In genomic region chr12:8496679-8497313, GRCm38 (mm10) we compare ENCODE assay signal across 8 mouse cellular contexts. TPM values are rescaled to one million over a fixed set of nuclear protein-coding genes. Genes with fewer than 3 reads are reported as not detected.
DNase-seq lines count a peak whose midpoint lies in the region; ATAC-seq lines count a peak whose summit lies in the region.

No protein-coding gene starts in this region.

- H3K36me3 ChIP-seq in kidney, embryonic 14.5 days (ENCODE audit: control insufficient read depth, insufficient read depth, low read length) = no peaks in the 10 kb centered on the region
- H3K36me3 ChIP-seq in embryonic facial prominence, embryonic 11.5 days (replicated peaks; ENCODE audit: control insufficient read depth, insufficient read depth, low read depth, low read length) = no peaks in the 10 kb centered on the region
- no peaks in the 10 kb centered on the region for H3K36me3 ChIP-seq in hindbrain, embryonic 14.5 days (replicated peaks; ENCODE audit: control insufficient read depth, insufficient read depth)
- no peaks in the 10 kb centered on the region for H3K36me3 ChIP-seq in midbrain, embryonic 15.5 days (replicated peaks)

- ATAC-seq in kidney, embryonic 14.5 days (ENCODE audit: low FRiP score, low TSS enrichment) = no peak
- ATAC-seq in embryonic facial prominence, embryonic 11.5 days (replicated peaks; ENCODE audit: insufficient number of reproducible peaks, low FRiP score, low TSS enrichment, low read depth) = no peak
- no peak for ATAC-seq in hindbrain, embryonic 14.5 days (ENCODE audit: low FRiP score)
- ATAC-seq in midbrain, embryonic 15.5 days (replicated peaks) = no peak

- no peak overlapping the region for H3K27ac ChIP-seq in kidney, embryonic 14.5 days (ENCODE audit: low read depth, low read length)
- no peak overlapping the region for H3K27ac ChIP-seq in embryonic facial prominence, embryonic 11.5 days (replicated peaks; ENCODE audit: low read depth, low read length)
- peak overlapping the region; percentile 44 for H3K27ac ChIP-seq in hindbrain, embryonic 14.5 days
- peak overlapping the region; percentile 43 for H3K27ac ChIP-seq in midbrain, embryonic 15.5 days

- no peak overlapping the region; the same call in 1 of the 2 replicates for H3K4me3 ChIP-seq in kidney, embryonic 14.5 days (ENCODE audit: low read length)
- H3K4me3 ChIP-seq in embryonic facial prominence, embryonic 11.5 days (ENCODE audit: low read depth, low read length) = no peak overlapping the region; the same call in 1 of the 2 replicates
- H3K4me3 ChIP-seq in hindbrain, embryonic 14.5 days (replicated peaks; ENCODE audit: low read length) = peak overlapping the region; percentile 74
- peak overlapping the region; percentile 84 for H3K4me3 ChIP-seq in midbrain, embryonic 15.5 days

- 53% methylated on average over 2 of the region's 2 CpGs for WGBS in kidney, embryonic 14.5 days
- 33% methylated on average over 2 of the region's 2 CpGs for WGBS in embryonic facial prominence, embryonic 11.5 days
- 33% methylated on average over 2 of the region's 2 CpGs for WGBS in hindbrain, embryonic 14.5 days
- 48% methylated on average over 2 of the region's 2 CpGs for WGBS in midbrain, embryonic 15.5 days

- DNase-seq in kidney, adult 9 months = no peak
- peak; percentile 35 for DNase-seq in embryonic facial prominence, embryonic 11.5 days (ENCODE audit: low spot score)
- no peak for DNase-seq in hindbrain, embryonic 14.5 days (ENCODE audit: low spot score)
- DNase-seq in embryo, embryonic 11 days = no peak
- no peak for DNase-seq in cerebellum, postnatal 14 days
- DNase-seq in gastrocnemius, postnatal 36 days = no peak

- H3K9ac ChIP-seq in kidney, embryonic 14.5 days (ENCODE audit: low read depth, low read length) = 0 out of 2 replicates have a peak overlapping the region, but pooled peaks have one; percentile 18
- H3K9ac ChIP-seq in embryonic facial prominence, embryonic 11.5 days (replicated peaks; ENCODE audit: low read length) = no peak overlapping the region
- peak overlapping the region; percentile 96 for H3K9ac ChIP-seq in hindbrain, embryonic 14.5 days
- H3K9ac ChIP-seq in midbrain, embryonic 15.5 days = peak overlapping the region; percentile 99; the same call in 1 of the 2 replicates

- H3K27me3 ChIP-seq in kidney, embryonic 14.5 days (ENCODE audit: control insufficient read depth, insufficient read depth, low read length) = no peaks in the 10 kb centered on the region
- H3K27me3 ChIP-seq in embryonic facial prominence, embryonic 11.5 days (ENCODE audit: control insufficient read depth, insufficient read depth, low read length) = no peaks in the 10 kb centered on the region
- H3K27me3 ChIP-seq in hindbrain, embryonic 14.5 days (ENCODE audit: control insufficient read depth, insufficient read depth, low read length) = no peaks in the 10 kb centered on the region
- H3K27me3 ChIP-seq in midbrain, embryonic 15.5 days (replicated peaks) = no peaks in the 10 kb centered on the region

- intact Hi-C loops in gastrocnemius, postnatal 36 days (cut with DNase I) = loop anchor here (2.0 to 5.0 kb wide), 2 partner anchors 50 to 109 kb away; no protein-coding TSS in a partner anchor

- no peaks in the 10 kb centered on the region for H3K9me3 ChIP-seq in kidney, embryonic 14.5 days (ENCODE audit: control insufficient read depth, low read length)
- no peaks in the 10 kb centered on the region for H3K9me3 ChIP-seq in embryonic facial prominence, embryonic 11.5 days (replicated peaks; ENCODE audit: control insufficient read depth, low read length)
- no peaks in the 10 kb centered on the region for H3K9me3 ChIP-seq in hindbrain, embryonic 14.5 days (ENCODE audit: control insufficient read depth, low read length)
- no peaks in the 10 kb centered on the region for H3K9me3 ChIP-seq in midbrain, embryonic 15.5 days

- H3K4me2 ChIP-seq in kidney, embryonic 14.5 days (replicated peaks; ENCODE audit: low read depth, low read length) = peak overlapping the region; percentile 94
- H3K4me2 ChIP-seq in embryonic facial prominence, embryonic 11.5 days (ENCODE audit: low read depth, low read length) = peak overlapping the region; percentile 19
- H3K4me2 ChIP-seq in hindbrain, embryonic 14.5 days (replicated peaks) = peak overlapping the region; percentile 82
- H3K4me2 ChIP-seq in midbrain, embryonic 15.5 days = peak overlapping the region; percentile 86

- H3K4me1 ChIP-seq in kidney, embryonic 14.5 days (ENCODE audit: control insufficient read depth, insufficient read depth, low read length) = peaks cover 24% of the 10 kb centered on the region
- H3K4me1 ChIP-seq in embryonic facial prominence, embryonic 11.5 days (ENCODE audit: control insufficient read depth, insufficient read depth, low read length) = no peaks in the 10 kb centered on the region
- peaks cover 33% of the 10 kb centered on the region for H3K4me1 ChIP-seq in hindbrain, embryonic 14.5 days (replicated peaks; ENCODE audit: control insufficient read depth, insufficient read depth, low read length)
- H3K4me1 ChIP-seq in midbrain, embryonic 15.5 days = peaks cover 31% of the 10 kb centered on the region

RNA-seq across cellular contexts. Expression of gene Rhob, which starts 3.0 kb away (rescaled TPM):
- 38.3 and 43.6 TPM in 2 replicates for polyA plus RNA-seq in kidney, embryonic 14.5 days (2014; fragmentation: Nextera tagmentation; extraction: Ambion mirVana)
- polyA plus RNA-seq in embryonic facial prominence, embryonic 11.5 days (2014; fragmentation: Nextera tagmentation; extraction: Ambion mirVana) = 45.3 and 51.3 TPM in 2 replicates
- 113 and 131 TPM in 2 replicates for polyA plus RNA-seq in hindbrain, embryonic 14.5 days (2014; fragmentation: Nextera tagmentation; extraction: Ambion mirVana)
- polyA plus RNA-seq in midbrain, embryonic 15.5 days (2015; fragmentation: Nextera tagmentation; extraction: Ambion mirVana) = 83.3 and 95.1 TPM in 2 replicates
- total RNA-seq in gastrocnemius, postnatal 36 days (2021) = 10 to 100 TPM; 50.7 to 56.4 TPM

Comparison
In these comparisons a context has a peak if more than half of its experiments do, and no peak if none do; other contexts are left out.
1. H3K27ac ChIP-seq: peak in hindbrain, embryonic 14.5 days (single experiment) and midbrain, embryonic 15.5 days (single experiment); none in kidney, embryonic 14.5 days (single experiment) and embryonic facial prominence, embryonic 11.5 days (single experiment).
2. H3K4me2 ChIP-seq: peak in every context shown above with its lines; median percentile 94 in kidney, embryonic 14.5 days; 86 in midbrain, embryonic 15.5 days; 82 in hindbrain, embryonic 14.5 days; 19 in embryonic facial prominence, embryonic 11.5 days.
3. H3K4me3 ChIP-seq: peak in hindbrain, embryonic 14.5 days (single experiment) and midbrain, embryonic 15.5 days (single experiment); none in kidney, embryonic 14.5 days (single experiment) and embryonic facial prominence, embryonic 11.5 days (single experiment).